Mouse (Mus musculus): Measurements from ENCODE around the gene Mettl6. TPM values are rescaled to one million over a fixed set of nuclear protein-coding genes. Genes with fewer than 3 reads are reported as not detected.
"Not testable (repeated sequence)": the region's sequence is repeated elsewhere in the genome, so short reads cannot be mapped to it uniquely, and the experiment has no call there.

Mettl6 gene
- polyA plus RNA-seq, 1 experiment from 2014 or later: 54.1 TPM

GRCm38 (mm10) chr14:31469711-31470110 is 25.1 kb downstream of the Mettl6 start:
- no peaks in the 10 kb centered on the region for H3K27me3 ChIP-seq (replicated peaks)
- H3K27ac ChIP-seq: no peak overlapping the region
- no peak overlapping the region for H3K9ac ChIP-seq
- no peak for ATAC-seq
- 56% methylated on average over 4 of the region's 4 CpGs for WGBS
- H3K4me3 ChIP-seq (replicated peaks): no peak overlapping the region
- no peak overlapping the region for H3K4me2 ChIP-seq (replicated peaks)
- no peaks in the 10 kb centered on the region for H3K36me3 ChIP-seq
- H3K4me1 ChIP-seq (replicated peaks): no peaks in the 10 kb centered on the region
- H3K9me3 ChIP-seq: no peaks in the 10 kb centered on the region

GRCm38 (mm10) chr14:31464176-31464575 is 30.7 kb downstream of the Mettl6 start:
- no peak overlapping the region for H3K9ac ChIP-seq
- no peak overlapping the region for H3K4me3 ChIP-seq (replicated peaks)
- ATAC-seq: no peak
- H3K27ac ChIP-seq: no peak overlapping the region
- no peak overlapping the region for H3K4me2 ChIP-seq (replicated peaks)
- no peaks in the 10 kb centered on the region for H3K9me3 ChIP-seq
- H3K4me1 ChIP-seq (replicated peaks): no peaks in the 10 kb centered on the region
- no peaks in the 10 kb centered on the region for H3K36me3 ChIP-seq
- WGBS: 55% methylated on average over 8 of the region's 8 CpGs
- no peaks in the 10 kb centered on the region for H3K27me3 ChIP-seq (replicated peaks)

GRCm38 (mm10) chr14:31462886-31463285 is 32.0 kb downstream of the Mettl6 start:
- WGBS: 59% methylated on average over 6 of the region's 6 CpGs
- Histone ChIP-seq H3K9me3 (no peaks in the 10 kb centered on the region), H3K27me3 (replicated peaks) (no peaks in the 10 kb centered on the region), H3K4me3 (replicated peaks) (no peak overlapping the region), H3K9ac (no peak overlapping the region), H3K4me2 (replicated peaks) (no peak overlapping the region), H3K4me1 (replicated peaks) (no peaks in the 10 kb centered on the region), H3K36me3 (no peaks in the 10 kb centered on the region), H3K27ac (peak overlapping the region; percentile 77)
- peak; percentile 65 for ATAC-seq

GRCm38 (mm10) chr14:31462226-31462625 is 32.6 kb downstream of the Mettl6 start:
- not testable (repeated sequence) for ATAC-seq

GRCm38 (mm10) chr14:31458006-31458405 is 36.8 kb downstream of the Mettl6 start:
- no peak overlapping the region for H3K27ac ChIP-seq
- ATAC-seq: no peak
- no peak overlapping the region for H3K4me2 ChIP-seq (replicated peaks)
- H3K36me3 ChIP-seq: no peaks in the 10 kb centered on the region
- H3K9ac ChIP-seq: no peak overlapping the region
- no peaks in the 10 kb centered on the region for H3K9me3 ChIP-seq
- H3K4me1 ChIP-seq (replicated peaks): no peaks in the 10 kb centered on the region
- H3K27me3 ChIP-seq (replicated peaks): no peaks in the 10 kb centered on the region
- 83% methylated on average over 12 of the region's 12 CpGs for WGBS
- H3K4me3 ChIP-seq (replicated peaks): no peak overlapping the region

More at GRCm38 (mm10) chr14:31462226-31462625, 32.6 kb downstream of the Mettl6 start:
- H3K4me1 ChIP-seq (replicated peaks); H3K36me3 ChIP-seq; H3K9me3 ChIP-seq; H3K9ac ChIP-seq; H3K27ac ChIP-seq; H3K4me2 ChIP-seq (replicated peaks); H3K4me3 ChIP-seq (replicated peaks); H3K27me3 ChIP-seq (replicated peaks): not testable (repeated sequence)
- 70% methylated on average over 5 of the region's 5 CpGs for WGBS

GRCm38 (mm10) chr14:31456064-31456721 is 38.6 kb downstream of the Mettl6 start:
- no peak overlapping the region for H3K4me3 ChIP-seq (replicated peaks)
- no peaks in the 10 kb centered on the region for H3K4me1 ChIP-seq (replicated peaks)
- no peak overlapping the region for H3K27ac ChIP-seq
- H3K36me3 ChIP-seq: no peaks in the 10 kb centered on the region
- ATAC-seq: no peak
- 78% methylated on average over 6 of the region's 6 CpGs for WGBS
- no peak overlapping the region for H3K4me2 ChIP-seq (replicated peaks)
- no peak overlapping the region for H3K9ac ChIP-seq
- H3K9me3 ChIP-seq: no peaks in the 10 kb centered on the region
- H3K27me3 ChIP-seq (replicated peaks): no peaks in the 10 kb centered on the region

GRCm38 (mm10) chr14:31454849-31455566 is 39.8 kb downstream of the Mettl6 start:
- H3K4me3 ChIP-seq (replicated peaks): no peak overlapping the region
- WGBS: 84% methylated on average over 8 of the region's 8 CpGs
- no peak overlapping the region for H3K9ac ChIP-seq
- no peaks in the 10 kb centered on the region for H3K4me1 ChIP-seq (replicated peaks)
- H3K4me2 ChIP-seq (replicated peaks): no peak overlapping the region
- H3K36me3 ChIP-seq: no peaks in the 10 kb centered on the region
- no peaks in the 10 kb centered on the region for H3K9me3 ChIP-seq
- no peaks in the 10 kb centered on the region for H3K27me3 ChIP-seq (replicated peaks)
- ATAC-seq: no peak
- no peak overlapping the region for H3K27ac ChIP-seq

- H3K9ac ChIP-seq; H3K36me3 ChIP-seq; H3K4me2 ChIP-seq (replicated peaks); H3K9me3 ChIP-seq; H3K27ac ChIP-seq; H3K4me1 ChIP-seq (replicated peaks); H3K27me3 ChIP-seq (replicated peaks); H3K4me3 ChIP-seq (replicated peaks); ATAC-seq: not testable (repeated sequence)
- WGBS: 82% methylated on average over 12 of the region's 12 CpGs
These were observed 40.9 kb downstream of the Mettl6 start for GRCm38 (mm10) chr14:31453946-31454345.

- no peak overlapping the region for H3K27ac ChIP-seq
- no peak overlapping the region for H3K4me2 ChIP-seq (replicated peaks)
- ATAC-seq: no peak
These were observed 45.8 kb downstream of the Mettl6 start for GRCm38 (mm10) chr14:31448994-31449393.

GRCm38 (mm10) chr14:31443616-31444015 is 51.2 kb downstream of the Mettl6 start:
- Histone ChIP-seq H3K4me3 (replicated peaks) (no peak overlapping the region), H3K4me1 (replicated peaks) (no peaks in the 10 kb centered on the region), H3K9ac (no peak overlapping the region), H3K36me3 (no peaks in the 10 kb centered on the region), H3K9me3 (no peaks in the 10 kb centered on the region), H3K27ac (no peak overlapping the region), H3K4me2 (replicated peaks) (no peak overlapping the region), H3K27me3 (replicated peaks) (no peaks in the 10 kb centered on the region)
- no peak for ATAC-seq
- 69% methylated on average over 6 of the region's 6 CpGs for WGBS

More at GRCm38 (mm10) chr14:31448994-31449393, 45.8 kb downstream of the Mettl6 start:
- WGBS: 48% methylated on average over 5 of the region's 5 CpGs
- no peak overlapping the region for H3K9ac ChIP-seq
- no peaks in the 10 kb centered on the region for H3K36me3 ChIP-seq
- H3K27me3 ChIP-seq (replicated peaks): no peaks in the 10 kb centered on the region
- H3K4me3 ChIP-seq (replicated peaks): no peak overlapping the region
- H3K9me3 ChIP-seq: no peaks in the 10 kb centered on the region
- no peaks in the 10 kb centered on the region for H3K4me1 ChIP-seq (replicated peaks)

GRCm38 (mm10) chr14:31440725-31441124 is 54.1 kb downstream of the Mettl6 start:
- Histone ChIP-seq H3K27ac (no peak overlapping the region), H3K4me2 (replicated peaks) (no peak overlapping the region), H3K4me3 (replicated peaks) (no peak overlapping the region), H3K9me3 (no peaks in the 10 kb centered on the region), H3K4me1 (replicated peaks) (0 out of 2 replicates have a peak, but pooled peaks cover 5% of the 10 kb centered on the region), H3K9ac (no peak overlapping the region), H3K36me3 (no peaks in the 10 kb centered on the region), H3K27me3 (replicated peaks) (no peaks in the 10 kb centered on the region)
- WGBS: 84% methylated on average over 6 of the region's 6 CpGs
- ATAC-seq: no peak

- no peak for ATAC-seq
These were observed 54.6 kb downstream of the Mettl6 start for GRCm38 (mm10) chr14:31440230-31440629.

GRCm38 (mm10) chr14:31439279-31439678 is 55.6 kb downstream of the Mettl6 start:
- Histone ChIP-seq H3K36me3 (no peaks in the 10 kb centered on the region), H3K27ac (no peak overlapping the region), H3K4me3 (replicated peaks) (no peak overlapping the region), H3K9ac (no peak overlapping the region), H3K27me3 (replicated peaks) (no peaks in the 10 kb centered on the region), H3K4me1 (replicated peaks) (peaks cover 11% of the 10 kb centered on the region; the same call in 1 of the 2 replicates), H3K9me3 (no peaks in the 10 kb centered on the region), H3K4me2 (replicated peaks) (no peak overlapping the region)
- 65% methylated on average over 11 of the region's 11 CpGs for WGBS
- ATAC-seq: no peak

More at GRCm38 (mm10) chr14:31440230-31440629, 54.6 kb downstream of the Mettl6 start:
- H3K4me2 ChIP-seq (replicated peaks): no peak overlapping the region
- H3K9ac ChIP-seq: no peak overlapping the region
- H3K4me3 ChIP-seq (replicated peaks): no peak overlapping the region
- H3K9me3 ChIP-seq: no peaks in the 10 kb centered on the region
- no peaks in the 10 kb centered on the region for H3K36me3 ChIP-seq
- H3K27me3 ChIP-seq (replicated peaks): no peaks in the 10 kb centered on the region
- H3K4me1 ChIP-seq (replicated peaks): peaks cover 6% of the 10 kb centered on the region; the same call in 1 of the 2 replicates
- H3K27ac ChIP-seq: no peak overlapping the region
- 27% methylated on average over 3 of the region's 3 CpGs for WGBS
